Mouse (Mus musculus) monocyte, adult 5-6 weeks (primary cell): ENCODE data around the gene Slc15a3. TPM values are rescaled to one million over a fixed set of nuclear protein-coding genes. Genes with fewer than 3 reads are reported as not detected.

Experiments used
- ATAC-seq: fragments of 153-309, 156-312 bp; replicated peaks from 2 replicates; pipeline ENCODE4 v1.8.0; 2017; ENCODE audit warnings: mild to moderate bottlenecking; ENCODE audit not compliant: low TSS enrichment, insufficient number of reproducible peaks, severe bottlenecking, poor library complexity, low FRiP score
- total RNA-seq: library from RNA; stranded (forward); fragments of 200-1000, 200-491, 200-594 nt; gene quantifications from 3 replicates; pipeline ENCODE4 v1.2.3, GENCODE M21; 2017

The Slc15a3 gene
- total RNA-seq, 1 experiment from 2014 or later, result 26.8 TPM

- ATAC-seq, result no peak
Measured at GRCm38 (mm10) chr19:10856520-10856919, 17.0 kb downstream of the Slc15a3 start.

DNA sequence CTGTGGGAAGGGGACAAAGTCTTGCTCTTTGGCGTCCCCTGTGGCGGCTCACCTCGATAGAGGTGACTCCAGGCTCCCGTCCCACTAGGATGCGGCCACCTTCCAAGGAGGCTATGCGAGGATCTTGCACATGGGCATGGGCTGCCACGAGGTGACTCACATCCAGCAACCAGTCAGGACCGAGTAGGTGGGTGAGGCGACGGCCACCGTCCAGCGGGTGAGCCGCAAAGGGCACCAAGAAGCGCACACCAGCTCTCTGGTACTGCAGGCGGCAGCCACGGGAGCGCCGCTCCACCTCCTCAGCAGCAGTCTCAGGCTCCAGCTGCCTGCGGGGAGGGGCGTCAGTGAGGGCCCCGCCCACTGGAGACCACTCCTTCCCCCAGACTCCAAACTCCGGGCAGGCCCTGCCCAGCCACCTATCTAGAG, 20.6 kb downstream of the Slc15a3 start:
- ATAC-seq, result no peak

DNA sequence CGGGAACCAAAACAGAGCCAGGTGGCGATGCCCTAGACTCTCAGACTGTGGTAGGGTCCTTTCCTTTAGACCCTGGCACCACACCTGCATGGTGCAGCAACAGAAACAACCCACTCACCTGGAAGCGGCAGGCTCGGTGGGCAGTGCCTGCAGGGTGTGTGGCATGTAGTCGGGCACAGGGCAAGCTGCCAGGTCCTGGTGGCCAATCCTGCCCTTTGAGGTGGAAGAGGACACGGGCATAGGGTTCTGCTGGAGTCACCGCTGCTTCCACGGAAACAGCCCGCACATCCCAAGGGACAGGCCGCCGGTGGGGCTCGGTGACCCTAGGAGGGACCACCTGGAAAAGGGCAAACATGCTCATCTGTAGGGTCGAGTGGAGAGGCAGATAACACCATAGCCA, 26.8 kb downstream of the Slc15a3 start:
- no peak for ATAC-seq

DNA sequence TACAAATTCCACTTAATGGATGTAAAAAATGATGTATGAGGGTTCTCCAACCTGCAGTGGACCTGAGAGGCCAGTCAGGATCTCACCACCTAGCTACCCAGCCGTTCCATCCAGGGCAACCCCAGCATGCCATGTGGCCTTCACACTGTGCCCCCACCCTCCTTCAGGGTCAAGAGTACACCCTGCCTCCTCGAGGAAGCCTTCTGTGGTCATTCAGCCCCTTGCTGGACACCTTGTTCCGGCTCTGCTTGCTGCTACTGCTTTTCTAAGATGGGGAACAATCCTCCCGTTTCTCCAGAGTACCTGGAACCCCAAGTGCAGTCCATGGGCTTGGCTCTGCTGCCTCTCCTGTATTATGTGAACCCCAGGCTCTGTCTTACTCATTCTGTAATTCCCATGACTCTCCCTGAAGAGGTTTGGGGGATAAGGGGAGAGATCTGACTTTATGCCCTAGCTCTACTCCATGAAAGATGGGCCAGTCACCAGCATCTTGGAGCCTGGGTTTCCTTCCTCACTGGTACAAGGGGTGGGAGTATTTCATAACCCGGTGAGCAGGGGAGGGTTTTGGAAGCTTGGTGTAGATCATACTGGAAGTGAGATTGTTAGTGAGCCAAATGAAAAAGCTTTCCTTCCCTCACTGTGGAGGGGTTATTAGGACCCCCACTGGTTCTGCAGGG, 28.6 kb downstream of the Slc15a3 start:
- no peak for ATAC-seq

GRCm38 (mm10) chr19:10868623-10869141, 29.2 kb downstream of the Slc15a3 start:
- no peak for ATAC-seq

DNA sequence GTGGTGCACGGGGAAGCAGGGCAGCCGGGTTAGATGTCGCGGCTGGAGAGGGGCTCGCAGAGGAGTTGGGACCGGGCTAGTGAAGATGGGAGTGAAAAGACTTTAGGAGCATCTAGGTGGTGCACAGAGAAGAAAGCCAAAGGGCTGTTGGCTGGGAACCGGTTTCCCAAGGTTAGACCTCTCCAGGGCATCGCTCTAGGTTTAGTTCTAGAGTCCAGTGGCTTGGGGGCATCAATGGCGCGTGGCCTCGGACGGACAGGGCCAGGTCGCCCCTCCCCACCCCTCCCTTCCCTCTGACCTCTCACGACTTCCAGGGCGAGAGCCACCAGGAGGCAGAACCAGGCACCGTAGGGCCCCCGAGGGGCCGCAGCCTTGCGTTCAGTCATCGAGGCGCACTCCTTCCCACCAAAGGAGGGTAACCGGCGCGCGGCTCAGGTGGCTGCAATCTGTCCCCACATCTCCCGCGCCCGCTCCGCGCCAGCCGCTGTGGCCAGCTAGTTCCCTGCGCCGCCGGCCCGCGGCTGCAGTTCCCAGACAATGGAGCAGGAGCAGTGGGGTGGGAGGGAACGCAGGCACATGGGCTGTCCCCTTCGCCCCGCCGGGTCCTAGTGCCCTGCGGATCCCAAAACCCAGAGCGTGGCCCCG, 29.8 kb downstream of the Slc15a3 start:
- peak; percentile 42; the same call in 1 of the 2 replicates for ATAC-seq

DNA sequence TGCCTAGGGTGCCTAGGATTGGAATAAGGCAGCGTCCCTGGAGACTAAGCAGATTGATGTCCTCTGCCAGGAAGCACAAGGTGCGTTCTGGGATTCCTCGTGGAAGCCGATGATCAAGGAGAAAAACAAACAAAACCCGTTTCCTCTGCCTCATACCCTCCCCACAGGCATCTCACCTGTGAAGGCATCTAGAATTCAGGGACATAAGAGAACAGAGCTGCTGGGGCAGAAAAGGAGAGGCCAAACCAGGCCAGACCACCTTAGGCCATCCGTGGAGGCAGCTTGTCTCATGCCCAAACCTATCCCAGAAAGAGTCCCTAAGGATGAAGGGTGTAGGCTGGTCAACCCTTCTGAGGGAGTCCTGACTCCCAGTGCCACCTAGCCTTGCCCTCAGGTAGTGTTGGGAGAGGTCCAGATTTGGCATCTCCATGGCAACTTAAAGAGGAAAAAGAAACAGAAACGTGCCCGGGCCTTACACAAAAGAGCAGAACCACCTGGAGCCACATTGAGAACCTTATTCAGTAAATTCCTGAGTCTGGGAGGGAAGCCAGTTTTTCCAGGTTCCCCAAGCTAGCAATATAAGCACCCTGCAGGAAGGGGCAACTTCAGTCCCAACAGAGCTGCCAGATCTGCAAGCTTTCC, 30.5 kb downstream of the Slc15a3 start, which contains the start of gene Tmem132a:
Tmem132a (minus strand) TSS at position 55 of the 642 bp plus-strand sequence.
- ATAC-seq, result no peak

DNA sequence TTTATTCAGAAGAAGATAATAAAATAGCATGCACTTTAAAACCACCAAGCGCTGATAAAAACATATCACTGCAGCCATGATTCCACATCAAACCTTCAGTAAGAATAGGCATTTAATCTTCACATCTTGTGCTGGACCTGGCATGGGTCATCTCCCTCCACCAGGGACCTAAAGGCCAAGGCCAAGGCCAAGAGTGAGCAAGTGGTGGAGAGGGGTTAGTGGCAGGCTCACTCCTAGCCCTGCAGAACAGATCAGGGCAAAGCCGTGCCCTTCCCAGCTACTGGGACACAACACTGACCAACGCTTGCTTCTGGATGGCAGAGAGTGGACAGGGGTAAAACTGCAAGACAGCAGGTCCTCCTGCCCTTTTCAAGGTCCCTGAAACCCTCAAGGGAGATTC, 31.1 kb downstream of the Slc15a3 start:
- ATAC-seq, result no peak

- ATAC-seq, result no peak
Measured at GRCm38 (mm10) chr19:10871328-10871961, 31.9 kb downstream of the Slc15a3 start.

DNA sequence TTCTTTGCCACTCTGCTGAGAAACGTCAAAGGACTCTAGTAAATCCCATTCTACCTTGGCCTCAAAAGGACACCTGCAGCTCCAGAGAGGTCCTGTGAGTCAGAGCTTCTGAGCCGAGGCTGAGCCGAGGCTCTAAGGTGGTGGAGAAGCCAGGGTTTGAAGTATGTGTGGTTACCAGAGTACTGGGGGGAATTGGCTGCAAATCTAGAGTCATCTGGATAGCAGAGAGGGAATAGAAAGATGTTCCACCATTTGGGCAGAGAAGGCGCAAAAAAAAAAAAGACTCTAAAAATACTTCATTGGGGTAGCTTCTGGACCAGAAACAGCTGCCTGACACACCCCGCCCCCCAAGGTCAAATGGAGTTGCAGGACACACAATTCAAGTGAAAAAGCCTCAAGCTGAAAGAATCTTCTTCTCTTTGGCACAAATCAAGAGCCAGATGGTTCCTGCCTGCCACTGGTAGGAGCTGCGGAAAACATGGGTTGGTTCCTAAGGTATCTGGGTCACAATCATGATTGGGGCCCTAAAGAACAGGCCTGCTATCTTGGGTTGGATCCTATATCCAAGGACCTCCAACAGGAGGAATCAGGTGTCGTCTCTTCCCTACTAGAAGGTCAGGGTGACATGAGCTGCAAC, 38.8 kb downstream of the Slc15a3 start:
- ATAC-seq, result no peak

- ATAC-seq, result peak; percentile 94
Measured at GRCm38 (mm10) chr19:10880085-10880974, 40.8 kb downstream of the Slc15a3 start.

DNA sequence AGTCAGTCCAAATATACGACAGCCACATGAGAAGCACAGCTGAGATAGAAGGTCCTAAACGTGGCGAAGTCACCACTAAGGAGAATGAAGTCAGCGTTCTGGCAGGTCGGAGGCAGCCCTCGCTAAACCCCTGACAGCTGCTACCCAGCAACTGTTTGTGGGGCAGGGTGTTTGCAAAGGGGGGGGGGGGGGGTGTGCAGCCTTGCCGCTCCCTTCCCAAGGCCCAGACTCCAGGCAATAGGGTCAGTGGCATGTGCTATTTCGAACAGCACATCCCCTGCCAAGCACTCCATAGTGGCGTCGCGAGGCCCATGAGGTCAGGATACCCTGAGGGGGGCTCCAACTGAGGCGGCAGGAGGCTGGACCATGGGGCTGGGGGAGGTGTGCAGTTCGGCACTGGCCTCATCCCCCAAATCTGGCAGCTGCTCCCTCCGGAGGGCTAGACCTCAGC, 41.5 kb downstream of the Slc15a3 start:
- ATAC-seq, result no peak

DNA sequence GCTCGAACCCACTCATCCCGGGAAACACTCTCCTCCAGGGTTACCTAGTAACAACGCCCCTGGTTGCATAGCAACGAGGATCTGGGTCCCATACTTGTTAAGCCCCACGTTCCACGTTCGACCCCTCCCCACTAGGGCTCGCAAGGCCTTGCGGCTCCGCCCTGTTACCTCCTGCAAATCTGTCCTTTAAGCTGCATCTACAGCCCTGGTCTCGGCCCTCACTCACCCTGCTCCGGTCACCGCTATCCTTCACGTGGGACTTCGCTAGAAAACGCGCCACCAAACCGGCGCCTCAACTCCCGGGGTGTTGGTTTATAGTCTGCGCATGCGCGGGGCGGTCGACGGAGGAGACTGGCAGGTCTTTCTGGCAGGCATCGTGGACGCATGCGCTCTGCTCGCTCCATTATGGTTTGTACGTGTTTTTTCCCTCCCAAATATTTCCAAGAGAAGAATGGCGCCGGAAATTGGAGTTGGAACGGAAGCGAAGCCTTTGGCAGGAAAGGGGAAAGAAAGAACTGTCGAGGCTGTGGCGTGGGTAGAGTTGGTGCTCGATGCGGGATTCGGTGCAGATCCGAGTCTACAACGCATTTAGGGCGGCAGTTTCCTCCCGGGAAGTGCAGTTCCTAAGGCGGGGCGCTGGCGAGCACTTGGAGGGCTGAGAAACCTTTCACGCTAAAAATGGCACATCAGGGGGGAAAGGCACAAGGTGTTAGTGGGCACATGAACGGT, 42.1 kb downstream of the Slc15a3 start, which contains the start of gene Tmem109:
Tmem109 (minus strand) TSS at position 576 of the 729 bp plus-strand sequence.
- ATAC-seq, result peak; percentile 75

DNA sequence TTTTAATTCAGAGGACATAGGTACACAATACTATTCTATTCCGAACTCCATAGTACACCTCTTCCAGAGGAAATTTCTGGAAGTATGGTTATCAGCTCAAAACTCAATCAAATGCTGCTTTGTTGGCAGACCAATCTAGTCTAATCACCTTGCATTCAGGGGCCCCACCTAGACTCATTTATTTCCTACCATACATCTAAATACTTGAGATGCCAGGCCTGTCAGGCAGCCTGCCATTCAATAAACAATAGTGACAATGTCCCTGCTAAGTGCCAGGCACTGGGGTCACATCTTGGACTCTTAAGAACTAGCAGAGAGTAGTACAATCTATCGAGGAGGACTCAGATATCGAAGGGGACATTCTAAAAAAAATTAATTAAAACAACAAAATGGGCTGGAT, 52.7 kb downstream of the Slc15a3 start:
- ATAC-seq, result no peak

DNA sequence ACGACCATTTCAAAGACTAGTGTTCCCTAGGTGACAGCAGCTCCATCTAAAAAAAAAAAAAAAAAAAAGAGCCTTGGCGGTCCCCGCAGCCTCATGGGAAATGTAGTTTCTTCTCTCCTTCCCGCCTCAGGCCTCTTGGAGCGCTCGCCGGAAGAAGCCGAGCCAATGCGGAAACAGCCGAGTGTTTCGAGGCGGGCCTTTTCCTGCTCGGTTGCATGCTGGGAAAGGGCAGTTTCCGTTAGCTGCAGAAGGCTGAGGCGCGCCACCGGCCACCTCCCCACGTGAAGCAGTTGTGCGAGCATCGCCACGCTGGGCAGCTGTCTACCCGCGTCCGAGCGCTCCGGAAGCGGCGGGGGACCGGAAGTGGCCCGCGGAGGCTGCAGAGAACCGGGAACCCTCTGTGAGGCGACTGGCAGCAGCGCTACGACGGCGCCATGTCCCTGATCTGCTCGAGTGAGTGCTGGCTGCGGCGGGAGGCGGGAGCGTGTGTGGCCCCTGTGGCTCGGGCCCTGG, 55.5 kb downstream of the Slc15a3 start, which contains the start of gene Prpf19:
Prpf19 (plus strand) TSS at position 216 of the 513 bp plus-strand sequence.
- peak; percentile 99 for ATAC-seq

DNA sequence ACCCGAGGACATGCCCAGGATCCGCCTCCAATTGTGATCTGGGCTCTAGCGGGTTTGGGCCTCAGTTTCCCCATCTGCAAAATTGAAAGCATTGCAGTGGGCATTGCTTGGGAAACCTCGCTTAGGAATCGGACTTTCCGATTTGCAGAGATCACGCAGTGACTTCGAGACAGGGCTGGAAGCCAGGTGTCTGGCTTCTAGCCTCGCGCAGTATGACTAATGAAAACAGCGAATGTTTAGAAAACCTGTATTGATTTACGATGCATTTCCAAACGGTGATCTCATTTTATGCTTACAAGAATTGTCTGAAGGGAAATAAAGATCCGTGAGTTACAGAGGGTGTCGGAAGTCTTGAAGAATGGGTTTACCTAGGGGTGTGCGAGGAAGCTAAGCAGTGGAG, 56.2 kb downstream of the Slc15a3 start:
- no peak for ATAC-seq

DNA sequence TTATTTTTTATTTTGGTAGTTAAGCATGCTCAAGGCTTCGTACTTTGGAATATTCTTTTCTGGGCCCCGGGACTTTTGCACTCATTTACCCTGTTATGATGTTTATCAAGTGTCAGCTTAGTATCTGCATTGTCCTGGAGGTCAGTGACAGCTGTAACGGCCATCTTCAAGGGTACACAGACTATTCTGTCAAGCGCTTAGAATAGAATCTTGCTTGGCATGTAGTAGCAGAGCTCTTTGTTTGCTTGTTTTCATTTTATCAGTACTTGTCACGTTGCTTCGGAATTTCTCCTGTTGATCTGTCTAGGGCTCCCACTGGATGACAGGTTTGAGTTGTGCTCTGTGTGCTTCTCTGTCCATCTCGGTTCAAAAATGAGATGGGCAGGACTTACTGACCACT, 57.3 kb downstream of the Slc15a3 start:
- ATAC-seq, result no peak
